Mouse (Mus musculus) E14TG2a.4 (cell line): ENCODE data around the gene Rasgef1b.

ENCODE experiments used
- CTCF ChIP-seq: conservative IDR thresholded peaks from 2 replicates; pipeline ENCODE4 v1.5.1; 2014; ENCODE audit warnings: low read length
- NANOG ChIP-seq: IDR thresholded peaks from 2 replicates; pipeline ENCODE4 v1.6.1; 2014; ENCODE audit warnings: borderline replicate concordance, low read length, mixed read lengths
- POU5F1 ChIP-seq: IDR thresholded peaks from 2 replicates; pipeline ENCODE4 v1.6.1; 2014; ENCODE audit warnings: low read length, borderline replicate concordance

DNA sequence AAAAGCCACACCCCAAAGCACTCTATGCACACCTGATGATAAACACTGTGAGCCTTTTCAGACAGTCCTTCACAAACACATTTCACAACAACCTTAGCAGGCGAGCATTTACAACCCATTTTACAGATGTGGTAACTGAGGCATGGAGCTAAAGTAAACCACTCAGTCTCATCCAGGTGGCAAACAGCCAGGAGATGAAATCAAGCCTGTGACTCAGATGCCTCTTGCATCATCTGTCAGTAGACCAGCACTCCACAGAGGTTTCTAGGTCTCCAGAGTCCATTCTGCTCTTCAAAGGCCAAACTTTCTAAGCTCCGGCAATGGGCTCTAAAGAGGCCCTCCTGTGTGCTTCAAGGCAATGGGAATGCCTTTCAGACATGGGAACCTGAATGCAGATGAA is 396.8 kb downstream of the Rasgef1b start:
- TF ChIP-seq CTCF: no peak
- no peak for TF ChIP-seq NANOG
- no peak for TF ChIP-seq POU5F1
